Mouse (Mus musculus) liver, adult 10 weeks (tissue): Measurements from ENCODE around the gene Grm3. TPM values are rescaled to one million over a fixed set of nuclear protein-coding genes. Genes with fewer than 3 reads are reported as not detected.

Experiments
- polyA plus RNA-seq: library from polyadenylated mRNA; stranded (reverse); fragments of 350-450 nt; fragmentation: Illumina TruSeq; extraction: RNeasy Lipid Tissue Mini Kit (QIAGEN cat#74804); gene quantifications from one replicate; pipeline ENCODE4 v1.2.3, GENCODE M21; 2014; ENCODE audit warnings: low read depth, low replicate concordance

Grm3 gene
- not detected for polyA plus RNA-seq

DNA sequence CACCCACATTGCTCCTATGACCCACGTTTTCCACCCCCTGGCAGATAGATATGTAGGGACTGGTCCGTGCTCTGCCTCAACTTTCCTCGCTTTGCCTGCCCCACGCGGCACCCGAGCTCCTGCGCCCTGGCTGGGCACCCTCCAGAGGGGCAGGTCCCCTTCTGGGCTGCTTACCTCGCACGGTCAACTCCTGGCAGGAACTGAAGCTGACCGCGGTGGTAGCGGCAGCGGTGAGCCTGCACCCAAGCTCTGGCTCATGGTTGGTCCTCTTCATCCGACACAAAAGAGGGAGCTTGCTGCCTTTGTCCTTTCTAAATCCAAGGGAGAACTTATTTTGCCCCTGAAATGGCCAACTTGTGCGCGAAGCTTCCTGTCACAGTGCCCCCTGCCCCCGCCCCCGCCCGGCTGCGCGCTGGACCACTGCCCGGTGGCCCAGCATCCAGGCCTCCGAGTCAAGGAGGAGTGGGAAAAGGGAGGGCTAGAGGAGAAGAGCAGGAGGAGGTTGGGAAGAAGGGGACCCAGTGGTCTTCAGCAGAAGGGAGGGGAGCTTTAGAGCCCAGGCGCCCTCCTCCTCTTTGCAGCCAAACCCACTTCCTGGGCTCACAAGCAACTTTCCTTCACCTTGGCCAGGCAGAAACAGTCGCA lies at the start of gene Grm3:
Gene Grm3, minus strand, starts transcription at position 215 of the 645 bp plus-strand sequence.

